Mouse (Mus musculus) gastrocnemius, postnatal 4 days (tissue): ENCODE data around the gene Glyctk. TPM values are rescaled to one million over a fixed set of nuclear protein-coding genes. Genes with fewer than 3 reads are reported as not detected.

Experiments used
- microRNA-seq: library from miRNA; unstranded; fragments of <30 nt; microRNA quantifications from one replicate; pipeline ENCODE4 v1.2.0, GENCODE M21; 2021
- total RNA-seq, 2 experiments: library from RNA; stranded (reverse); gene quantifications; 2 replicates each; pipeline ENCODE4 v1.2.3; 2021

Gene Glyctk
- total RNA-seq, 2 experiments from 2014 or later = 1.1 to 3.0 TPM

Small RNA genes within 50 kb of the gene (microRNA-seq; reads per million reads assigned to microRNA genes)
- gene Mir135a-1 (not detected), gene Mirlet7g (43,193 reads per million, percentile 98 among the genes with 10 or more reads in this experiment)

Other genes starting within 250 kb of the Glyctk start
- 1 to 10 TPM; 2.2 to 2.8 TPM for gene Col6a5, start 197.5 kb downstream of the Glyctk start, total RNA-seq
- under 1 TPM; 0.20 to 0.49 TPM for gene Col6a4, start 61.4 kb downstream of the Glyctk start, total RNA-seq
- gene Wdr82, start 12.8 kb upstream of the Glyctk start, total RNA-seq = 10 to 100 TPM; 60.3 to 62.5 TPM
- 10 to 100 TPM; 16.7 to 20.8 TPM for gene Ppm1m, start 41.6 kb upstream of the Glyctk start, total RNA-seq
- 100 to 1,000 TPM in 1 of 2 experiments, 10 to 100 TPM in 1; 92.7 to 105 TPM for gene Twf2, start 45.0 kb upstream of the Glyctk start, total RNA-seq
- gene Tlr9, start 64.5 kb upstream of the Glyctk start, total RNA-seq = 1 to 10 TPM in 1 of 2 experiments, under 1 TPM in 1; 0.88 to 1.1 TPM
- 100 to 1,000 TPM; 127 to 159 TPM for gene Alas1, start 90.5 kb upstream of the Glyctk start, total RNA-seq
- 1 to 10 TPM; 5.4 to 5.8 TPM for gene Poc1a, start 122.9 kb upstream of the Glyctk start, total RNA-seq
- 10 to 100 TPM; 23.9 to 25.5 TPM for gene Dusp7, start 210.5 kb upstream of the Glyctk start, total RNA-seq